Mouse (Mus musculus) cerebellum, adult 2 months (tissue): ENCODE measurements around the gene Dag1.

ENCODE experiments used
- CTCF ChIP-seq: fragments of 200-500 bp; IDR thresholded peaks from 2 replicates; pipeline ENCODE4 v1.5.1; 2011; ENCODE audit warnings: low read depth, mild to moderate bottlenecking, control low read depth, low read length, moderate library complexity, borderline replicate concordance; ENCODE audit not compliant: insufficient read depth
- POLR2A ChIP-seq: fragments of 200-500 bp; IDR thresholded peaks from 2 replicates; pipeline ENCODE4 v1.6.1; 2011; ENCODE audit warnings: low read length, control low read depth, borderline replicate concordance; ENCODE audit not compliant: insufficient read depth

GRCm38 (mm10) chr9:108308141-108308540 lies 44.4 kb upstream of the Dag1 start:
- TF ChIP-seq POLR2A: no peak
- no peak for TF ChIP-seq CTCF
